Mouse (Mus musculus) small intestine, adult 2 months (tissue): ENCODE measurements at regions not wholly inside any gene's neighbourhood (a gene's known extent, or its start where the extent isn't known, plus 50 kb on each side); places are given as distances from the start of the nearest gene placed in this dataset.

ENCODE experiments used
- CTCF ChIP-seq: fragments of 200-500 bp; IDR thresholded peaks from 2 replicates; pipeline ENCODE4 v1.5.1; 2012; ENCODE audit warnings: low read depth, mild to moderate bottlenecking, control low read depth, inconsistent platforms, low read length, moderate library complexity, mixed read lengths; ENCODE audit not compliant: insufficient replicate concordance, insufficient read length; ENCODE audit errors: extremely low read depth
- POLR2A ChIP-seq: fragments of 200-500 bp; IDR thresholded peaks from 2 replicates; pipeline ENCODE4 v1.6.1; 2012; ENCODE audit warnings: low read depth, mild to moderate bottlenecking, control low read depth, inconsistent platforms, low read length, moderate library complexity

GRCm38 (mm10) chr5:17053935-17054334 is 262.3 kb downstream of the Gm28710 start:
- TF ChIP-seq POLR2A (no peak), CTCF (no peak)
